Mouse (Mus musculus) adrenal gland, postnatal 25 days (tissue): ENCODE measurements at regions not wholly inside any gene's neighbourhood (a gene's known extent, or its start where the extent isn't known, plus 50 kb on each side); places are given as distances from the start of the nearest gene placed in this dataset.
A peak's percentile ranks its signal among the peaks of the same experiment; 100 is the strongest.
"Not testable (repeated sequence)": the region's sequence is repeated elsewhere in the genome, so short reads cannot be mapped to it uniquely, and the experiment has no call there.

Source experiments
- DNase-seq: peaks from one replicate; pipeline ENCODE4 v3.0.0; 2021; ENCODE audit warnings: mixed read lengths
- microRNA-seq, 2 experiments: library from miRNA; unstranded; fragments of <30 nt; microRNA quantifications; one replicate each; pipeline ENCODE4 v1.2.0; 2021

DNA sequence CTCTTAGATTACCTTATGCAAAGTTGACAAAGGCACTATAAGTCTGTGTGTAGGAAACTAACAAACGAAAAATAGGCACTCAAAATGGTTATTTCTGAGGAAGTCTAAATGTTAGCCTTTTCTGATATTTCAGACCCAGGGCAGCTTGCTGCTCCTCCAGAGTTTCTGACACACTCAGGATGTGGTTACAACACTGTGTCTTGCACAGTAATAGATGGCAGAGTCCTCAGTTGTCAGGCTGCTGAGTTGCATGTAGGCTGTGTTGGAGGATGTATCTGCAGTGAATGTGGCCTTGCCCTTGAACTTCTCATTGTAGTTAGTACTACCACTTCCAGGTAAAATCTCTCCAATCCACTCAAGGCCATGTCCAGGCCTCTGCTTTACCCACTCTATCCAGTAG is 1039.7 kb downstream of the Adam6a start:
- DNase-seq, result no peak

DNA sequence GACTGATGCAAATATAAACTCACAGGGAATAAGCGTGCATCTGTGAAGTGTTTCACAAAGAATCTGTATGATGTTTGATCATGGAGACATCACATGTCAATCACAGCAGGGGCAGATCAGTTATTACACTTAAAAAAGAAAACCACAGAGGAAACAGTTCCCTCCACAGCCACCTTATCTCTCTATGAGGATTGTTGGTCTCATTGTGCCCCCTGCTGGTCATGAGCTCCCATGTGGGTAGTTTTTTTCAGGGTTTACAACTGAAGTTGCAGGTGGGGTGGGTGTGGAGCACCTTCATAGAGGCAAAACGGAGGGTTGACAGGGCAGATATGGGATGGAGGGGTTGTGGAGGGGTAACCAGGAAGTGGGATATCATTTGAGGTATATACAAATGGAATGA is 1043.5 kb downstream of the Adam6a start:
- peak; percentile 6 for DNase-seq

DNA sequence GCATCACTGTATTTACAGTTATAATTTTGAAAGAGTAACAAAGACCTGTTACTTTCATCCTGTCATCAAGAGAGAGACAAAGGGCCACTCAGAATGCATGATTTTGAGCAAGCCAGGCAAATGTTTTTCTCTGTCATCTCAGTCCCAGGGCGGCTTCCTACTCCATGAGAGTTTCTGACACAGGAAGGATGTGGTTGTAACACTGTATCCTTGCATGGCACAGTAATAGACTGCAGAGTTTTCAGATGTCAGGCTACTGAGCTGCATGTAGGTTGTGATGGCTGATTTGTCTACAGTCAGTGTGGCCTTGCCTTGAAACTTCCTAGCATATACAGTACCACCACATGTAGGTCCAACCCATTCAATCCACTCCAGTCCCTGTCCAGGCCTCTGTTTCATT is 1054.0 kb downstream of the Adam6a start:
- DNase-seq, result no peak

DNA sequence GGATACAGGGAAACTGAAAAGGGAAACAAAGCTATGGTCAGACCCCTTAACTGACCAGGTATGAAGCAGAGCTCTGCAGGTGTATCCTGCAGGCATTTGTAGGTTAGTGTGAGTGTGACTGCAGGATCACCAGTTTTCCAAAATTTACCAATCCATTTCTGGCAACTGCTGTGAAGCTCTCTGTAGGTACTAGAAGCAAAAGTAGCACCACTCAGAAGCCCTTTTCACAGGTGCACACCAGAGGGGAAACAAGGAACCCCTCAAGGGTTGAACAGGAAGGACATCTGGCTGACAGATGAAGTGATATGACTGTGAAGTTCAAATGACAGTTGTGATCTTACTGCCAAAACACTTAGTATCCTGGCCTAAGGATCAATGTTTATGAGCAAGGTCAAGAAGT is 1065.5 kb downstream of the Adam6a start:
- DNase-seq, result no peak

DNA sequence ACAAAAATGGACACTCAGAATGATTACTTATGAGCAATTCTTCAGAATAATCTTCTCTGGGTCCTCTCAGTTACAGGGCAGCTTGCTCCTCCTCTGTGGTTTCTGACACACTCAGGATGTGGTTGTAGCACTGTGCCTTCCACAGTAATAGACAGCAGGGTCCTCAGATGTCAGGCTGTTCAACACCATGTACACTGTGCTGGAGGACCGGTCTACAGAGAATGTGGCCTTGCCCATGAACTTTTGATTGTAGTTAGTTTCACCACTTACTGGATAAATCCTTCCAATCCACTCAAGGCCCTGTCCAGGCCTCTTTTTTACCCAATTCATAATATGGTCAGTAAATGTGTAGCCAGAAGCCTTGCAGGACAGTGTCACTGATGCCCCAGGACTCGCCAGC is 1068.4 kb downstream of the Adam6a start:
- DNase-seq, result no peak

DNA sequence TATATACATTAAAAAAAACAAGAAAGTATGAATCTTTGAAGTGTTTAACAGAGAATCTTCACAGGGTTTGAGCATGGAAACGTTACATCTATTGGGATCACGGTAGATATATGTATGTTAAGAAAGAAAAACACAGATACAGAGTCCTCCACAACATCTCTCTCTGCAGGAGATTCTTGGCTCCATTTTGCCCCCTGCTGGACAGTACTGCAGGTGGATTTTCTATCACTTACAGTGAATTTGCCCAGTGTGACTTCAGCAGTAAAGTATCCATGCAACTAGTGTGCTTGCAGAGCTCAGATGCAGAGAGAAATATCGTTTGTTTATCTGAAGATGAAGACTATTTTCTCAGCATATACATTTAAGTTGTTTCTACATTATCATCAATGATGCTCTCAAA is 1071.5 kb downstream of the Adam6a start:
- no peak for DNase-seq

DNA sequence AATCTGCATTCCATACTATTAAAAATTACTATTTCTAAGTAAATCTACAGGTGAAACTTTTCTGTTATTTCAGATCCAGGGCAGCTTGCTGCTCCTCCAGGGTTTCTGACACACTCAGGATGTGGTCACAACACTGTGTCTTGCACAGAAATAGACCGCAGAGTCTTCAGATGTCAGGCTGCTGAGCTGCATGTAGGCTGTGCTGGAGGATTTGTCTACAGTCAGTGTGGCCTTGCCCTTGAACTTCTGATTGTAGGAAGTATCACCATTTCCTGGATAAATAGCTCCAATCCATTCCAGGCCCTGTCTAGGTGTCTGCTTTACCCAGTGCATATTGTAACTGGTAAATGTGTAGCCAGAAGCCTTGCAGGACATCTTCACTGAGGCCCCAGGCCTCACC is 1072.0 kb downstream of the Adam6a start:
- no peak for DNase-seq

DNA sequence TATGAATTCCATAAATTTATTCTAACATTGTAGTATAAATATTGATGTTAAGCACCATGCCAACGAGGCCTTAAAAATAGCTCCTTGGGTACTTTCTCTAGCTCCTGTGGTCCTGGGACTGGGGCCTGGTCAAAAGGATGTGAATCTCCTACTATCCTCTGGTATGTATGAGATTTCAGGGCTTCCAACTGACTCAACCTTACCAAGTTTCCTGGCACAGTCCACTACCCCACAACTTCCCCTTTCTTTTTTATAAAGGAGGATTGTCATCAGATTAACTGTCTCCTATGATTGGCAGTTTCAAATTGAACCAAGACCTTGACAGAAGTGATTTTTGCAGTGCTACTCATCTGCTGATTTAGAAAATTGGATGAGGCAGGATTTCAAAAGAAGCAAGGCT is 1097.4 kb downstream of the Adam6a start:
- DNase-seq, result no peak

DNA sequence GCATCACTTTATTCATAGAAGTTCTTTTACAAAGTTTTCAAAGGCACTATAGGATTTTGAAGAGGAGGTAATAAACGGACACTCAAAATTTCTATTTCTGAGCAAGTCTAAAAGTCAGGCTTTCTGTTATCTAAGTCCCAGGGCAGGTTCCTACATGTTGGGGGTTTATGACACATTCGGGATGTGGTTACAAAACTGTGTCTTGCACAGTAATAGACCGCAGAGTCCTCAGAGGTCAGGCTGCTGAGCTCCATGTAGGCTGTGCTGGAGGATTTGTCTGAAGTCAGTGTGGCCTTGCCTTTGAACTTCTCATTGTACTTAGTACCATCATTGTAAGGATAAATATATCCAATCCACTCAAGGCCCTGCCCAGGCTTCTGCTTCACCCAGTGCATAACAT is 1102.7 kb downstream of the Adam6a start:
- DNase-seq, result no peak

DNA sequence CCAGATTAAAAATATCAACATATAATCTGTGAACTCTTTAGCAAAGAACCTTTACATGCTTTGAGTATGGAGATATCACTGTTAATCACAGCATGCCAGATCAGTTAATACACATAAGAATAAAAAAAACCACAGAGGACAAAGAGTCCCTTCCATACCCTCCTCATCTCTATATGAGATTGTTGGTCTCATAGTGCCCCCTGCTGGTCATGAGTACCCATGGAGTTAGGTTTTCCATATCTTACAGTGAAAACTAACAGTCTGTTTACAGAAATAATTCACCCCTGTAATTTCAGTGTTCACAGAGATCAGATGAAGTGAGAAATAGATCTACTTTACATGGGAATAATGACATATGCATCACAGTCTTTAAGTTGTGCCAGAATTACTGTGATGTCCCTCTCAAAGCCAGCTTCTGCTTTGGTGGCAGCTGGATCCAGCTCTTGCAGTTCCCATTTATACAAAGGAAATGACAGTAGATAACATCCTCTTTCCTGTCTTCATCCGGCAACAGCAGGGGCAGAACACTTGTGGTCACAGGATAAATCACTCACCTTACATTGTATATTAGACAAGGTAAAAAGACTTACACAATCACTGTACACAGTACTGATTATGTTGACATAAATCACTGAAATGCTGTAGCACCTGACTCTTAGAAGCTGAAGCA is 1106.9 kb downstream of the Adam6a start:
- DNase-seq, result not testable (repeated sequence)

DNA sequence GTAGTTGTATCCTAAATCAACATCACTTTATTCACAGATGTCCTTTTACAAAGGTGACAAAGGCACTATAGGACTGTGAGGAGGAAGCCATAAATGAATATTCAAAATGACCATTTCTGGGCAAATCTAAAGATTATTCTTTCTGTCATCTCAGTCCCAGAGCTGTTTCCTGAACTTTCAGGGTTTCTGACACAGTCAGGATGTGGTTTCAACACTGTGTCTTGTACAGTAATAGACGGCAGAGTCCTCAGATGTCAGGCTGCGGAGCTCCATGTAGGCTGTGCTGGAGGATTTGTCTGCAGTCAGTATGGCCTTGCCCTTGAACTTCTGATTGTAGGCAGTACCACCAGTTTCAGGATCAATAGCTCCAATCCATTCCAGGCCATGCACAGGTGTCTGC is 1113.4 kb downstream of the Adam6a start:
- not testable (repeated sequence) for DNase-seq

Small RNA genes lying in the stretch of these regions (microRNA-seq; reads per million reads assigned to microRNA genes)
- 0 reads per million in 2 experiments for gene Mir7094-1
- 0 reads per million in 2 experiments for gene Mir7094-2
